Mouse (Mus musculus) E14TG2a.4 (cell line): ENCODE results near the gene Mab21l3.

Experiments used
- CTCF ChIP-seq: conservative IDR thresholded peaks from 2 replicates; pipeline ENCODE4 v1.5.1; 2014; ENCODE audit warnings: low read length
- POU5F1 ChIP-seq: IDR thresholded peaks from 2 replicates; pipeline ENCODE4 v1.6.1; 2014; ENCODE audit warnings: low read length, borderline replicate concordance

- no peak for TF ChIP-seq CTCF
- no peak for TF ChIP-seq POU5F1
These were observed 63.9 kb downstream of the Mab21l3 start for GRCm38 (mm10) chr3:101784768-101785424.
